Mouse (Mus musculus): ENCODE data around the gene B4galnt1. TPM values are rescaled to one million over a fixed set of nuclear protein-coding genes. Genes with fewer than 3 reads are reported as not detected.
"Not testable (repeated sequence)": the region's sequence is repeated elsewhere in the genome, so short reads cannot be mapped to it uniquely, and the experiment has no call there.

B4galnt1 gene
- polyA plus RNA-seq, 1 experiment from 2014 or later, result 21.6 TPM

DNA sequence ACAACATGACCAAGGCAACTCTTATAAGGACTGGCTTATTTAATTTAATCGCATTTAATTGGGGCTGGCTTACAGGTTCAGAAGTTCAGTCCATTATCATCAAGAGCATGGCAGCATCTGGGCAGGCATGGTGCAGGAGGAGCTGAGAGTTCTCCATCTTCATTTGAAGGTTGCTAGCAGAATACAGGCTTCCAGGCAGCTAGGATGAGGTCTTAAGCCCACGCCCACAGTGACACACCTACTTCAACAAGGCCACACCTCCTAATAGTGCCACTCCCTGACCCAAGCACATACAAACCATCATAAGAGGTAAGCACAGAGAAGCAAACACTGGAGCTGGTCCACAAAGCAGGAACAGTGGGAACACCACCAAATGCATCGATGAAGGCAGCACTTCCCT is 13.8 kb upstream of the B4galnt1 start:
- H3K9me3 ChIP-seq (ENCODE audit: control insufficient read depth, low read length); H3K9ac ChIP-seq (ENCODE audit: low read depth, low read length); H3K4me2 ChIP-seq; ATAC-seq (replicated peaks; ENCODE audit: low FRiP score); DNase-seq (ENCODE audit: low spot score); H3K36me3 ChIP-seq (ENCODE audit: control insufficient read depth, insufficient read depth, low read length); H3K27me3 ChIP-seq (replicated peaks; ENCODE audit: control insufficient read depth, insufficient read depth, low read length); H3K4me1 ChIP-seq (replicated peaks; ENCODE audit: control insufficient read depth, insufficient read depth, low read length); H3K4me3 ChIP-seq (ENCODE audit: low read depth, low read length); H3K27ac ChIP-seq (ENCODE audit: low read depth, low read length): not testable (repeated sequence)
- WGBS, result 79% methylated on average over 3 of the region's 3 CpGs

DNA sequence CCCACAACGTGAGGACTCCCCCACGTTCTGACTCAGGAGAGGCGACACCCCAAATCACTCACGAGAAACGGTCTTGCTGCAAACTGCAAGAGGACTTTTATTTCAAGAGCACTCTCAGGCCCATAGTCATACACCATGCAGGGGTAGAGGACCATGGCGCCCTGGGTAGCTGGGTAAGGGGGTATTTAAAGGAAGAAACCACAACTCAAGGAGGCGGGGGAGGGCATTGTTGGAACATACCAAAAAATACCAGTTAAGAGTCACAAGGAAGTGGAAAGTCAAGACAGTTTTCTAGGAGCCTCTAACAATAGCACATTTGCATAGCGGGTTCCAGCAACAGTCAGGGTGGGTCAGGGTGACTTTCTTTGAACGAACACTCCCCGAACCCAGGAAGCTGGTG is 12.5 kb upstream of the B4galnt1 start:
- H3K27me3 ChIP-seq (replicated peaks; ENCODE audit: control insufficient read depth, insufficient read depth, low read length); DNase-seq (ENCODE audit: low spot score); H3K4me1 ChIP-seq (replicated peaks; ENCODE audit: control insufficient read depth, insufficient read depth, low read length); H3K27ac ChIP-seq (ENCODE audit: low read depth, low read length); H3K4me2 ChIP-seq; H3K4me3 ChIP-seq (ENCODE audit: low read depth, low read length); H3K36me3 ChIP-seq (ENCODE audit: control insufficient read depth, insufficient read depth, low read length); ATAC-seq (replicated peaks; ENCODE audit: low FRiP score); H3K9ac ChIP-seq (ENCODE audit: low read depth, low read length); H3K9me3 ChIP-seq (ENCODE audit: control insufficient read depth, low read length): not testable (repeated sequence)
- WGBS, result 84% methylated on average over 10 of the region's 10 CpGs

DNA sequence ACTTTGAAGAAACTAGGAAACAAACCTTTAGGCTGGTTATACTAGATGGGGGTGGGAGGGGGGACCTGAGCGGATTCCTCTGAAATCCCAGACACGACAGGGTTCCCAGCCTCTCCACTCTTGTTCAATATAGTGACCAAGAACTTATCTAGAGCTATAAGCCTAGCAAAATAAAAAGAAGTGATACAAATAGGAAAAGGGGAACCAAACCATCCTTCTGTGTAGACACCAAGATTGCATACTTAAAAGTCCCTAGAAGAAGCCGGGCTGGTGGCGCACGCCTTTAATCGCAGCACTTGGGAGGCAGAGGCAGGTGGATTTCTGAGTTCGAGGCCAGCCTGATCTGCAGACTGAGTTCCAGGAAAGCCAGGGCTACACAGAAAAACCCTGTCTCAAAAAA is 11.7 kb upstream of the B4galnt1 start:
- H3K4me3 ChIP-seq (ENCODE audit: low read depth, low read length), result no peak overlapping the region
- H3K27me3 ChIP-seq (replicated peaks; ENCODE audit: control insufficient read depth, insufficient read depth, low read length), result no peaks in the 10 kb centered on the region
- H3K4me1 ChIP-seq (replicated peaks; ENCODE audit: control insufficient read depth, insufficient read depth, low read length), result no peaks in the 10 kb centered on the region
- no peak overlapping the region for H3K4me2 ChIP-seq
- no peak overlapping the region for H3K27ac ChIP-seq (ENCODE audit: low read depth, low read length)
- 87% methylated on average over 7 of the region's 7 CpGs for WGBS
- no peak for ATAC-seq (replicated peaks; ENCODE audit: low FRiP score)
- no peak overlapping the region for H3K9ac ChIP-seq (ENCODE audit: low read depth, low read length)
- no peaks in the 10 kb centered on the region for H3K36me3 ChIP-seq (ENCODE audit: control insufficient read depth, insufficient read depth, low read length)
- no peaks in the 10 kb centered on the region for H3K9me3 ChIP-seq (ENCODE audit: control insufficient read depth, low read length)
- DNase-seq (ENCODE audit: low spot score), result no peak

DNA sequence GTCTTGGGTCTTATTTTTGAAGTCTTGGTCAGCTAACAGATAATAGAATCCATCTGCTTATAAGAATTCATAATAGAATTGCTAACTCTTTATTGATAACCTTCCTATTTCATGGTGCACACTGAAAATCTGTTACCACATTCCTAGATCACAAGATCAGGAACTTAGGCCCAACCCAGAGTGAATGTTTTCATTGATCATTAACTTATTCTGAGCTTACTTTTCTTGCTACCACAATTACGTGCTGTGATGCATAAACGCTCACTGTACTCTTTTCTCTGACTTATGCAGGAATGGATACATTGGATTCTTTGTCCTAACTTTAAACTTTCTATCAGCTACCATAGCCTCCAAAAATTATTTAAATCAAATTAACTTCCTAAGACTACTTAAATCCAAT is 10.8 kb upstream of the B4galnt1 start:
- H3K27me3 ChIP-seq (replicated peaks; ENCODE audit: control insufficient read depth, insufficient read depth, low read length), result no peaks in the 10 kb centered on the region
- ATAC-seq (replicated peaks; ENCODE audit: low FRiP score) (no peak), DNase-seq (ENCODE audit: low spot score) (no peak)
- H3K36me3 ChIP-seq (ENCODE audit: control insufficient read depth, insufficient read depth, low read length), result no peaks in the 10 kb centered on the region
- no peak overlapping the region for H3K27ac ChIP-seq (ENCODE audit: low read depth, low read length)
- no peak overlapping the region for H3K4me2 ChIP-seq
- no peaks in the 10 kb centered on the region for H3K9me3 ChIP-seq (ENCODE audit: control insufficient read depth, low read length)
- no peak overlapping the region for H3K4me3 ChIP-seq (ENCODE audit: low read depth, low read length)
- 89% methylated on average over 2 of the region's 2 CpGs for WGBS
- H3K9ac ChIP-seq (ENCODE audit: low read depth, low read length), result no peak overlapping the region
- H3K4me1 ChIP-seq (replicated peaks; ENCODE audit: control insufficient read depth, insufficient read depth, low read length), result no peaks in the 10 kb centered on the region

DNA sequence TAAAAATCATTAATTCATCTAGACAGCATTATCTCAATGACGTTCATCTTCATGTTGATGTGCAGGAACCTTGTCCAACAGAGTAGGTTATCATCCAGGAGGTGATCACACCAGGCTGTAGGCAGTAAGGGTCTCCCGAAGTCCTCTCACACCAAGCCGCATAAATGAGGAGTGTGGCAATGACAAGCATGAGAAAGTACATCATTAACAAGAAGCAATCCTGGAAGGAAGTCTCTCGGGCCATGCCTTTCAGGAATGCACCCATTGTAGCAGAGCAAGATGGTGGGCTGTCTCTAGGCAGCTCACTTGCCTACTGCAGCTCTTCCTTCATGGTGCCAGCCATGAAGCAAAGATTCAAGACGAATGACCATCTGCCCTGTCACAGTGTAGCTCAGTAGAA is 10.4 kb upstream of the B4galnt1 start:
- no peaks in the 10 kb centered on the region for H3K9me3 ChIP-seq (ENCODE audit: control insufficient read depth, low read length)
- H3K9ac ChIP-seq (ENCODE audit: low read depth, low read length), result no peak overlapping the region
- H3K4me2 ChIP-seq, result no peak overlapping the region
- no peak for ATAC-seq (replicated peaks; ENCODE audit: low FRiP score)
- H3K27ac ChIP-seq (ENCODE audit: low read depth, low read length), result no peak overlapping the region
- WGBS, result 80% methylated on average over 5 of the region's 5 CpGs
- no peaks in the 10 kb centered on the region for H3K4me1 ChIP-seq (replicated peaks; ENCODE audit: control insufficient read depth, insufficient read depth, low read length)
- DNase-seq (ENCODE audit: low spot score), result no peak
- H3K4me3 ChIP-seq (ENCODE audit: low read depth, low read length), result no peak overlapping the region
- no peaks in the 10 kb centered on the region for H3K36me3 ChIP-seq (ENCODE audit: control insufficient read depth, insufficient read depth, low read length)
- H3K27me3 ChIP-seq (replicated peaks; ENCODE audit: control insufficient read depth, insufficient read depth, low read length), result no peaks in the 10 kb centered on the region

DNA sequence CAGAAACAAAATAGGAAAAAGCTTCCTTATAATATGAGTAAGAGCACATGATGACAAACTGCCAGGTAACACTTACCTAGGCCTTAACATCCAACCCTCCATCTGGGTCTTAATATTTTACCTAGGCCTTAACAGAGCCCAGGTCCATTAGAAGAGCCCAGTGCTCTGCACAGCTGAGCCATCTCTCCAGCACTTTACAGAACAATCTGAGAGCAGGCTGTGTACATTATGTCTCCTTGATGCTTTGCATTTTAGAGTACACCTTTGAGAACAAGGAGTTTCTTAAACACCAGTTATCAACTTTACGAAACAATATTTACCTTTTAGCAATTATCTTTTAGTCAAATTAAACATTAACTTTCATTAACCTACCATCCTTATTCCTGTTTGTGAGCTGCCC is 8.9 kb upstream of the B4galnt1 start:
- Histone ChIP-seq H3K27me3 (replicated peaks; ENCODE audit: control insufficient read depth, insufficient read depth, low read length) (no peaks in the 10 kb centered on the region), H3K27ac (ENCODE audit: low read depth, low read length) (no peak overlapping the region), H3K4me3 (ENCODE audit: low read depth, low read length) (no peak overlapping the region), H3K9me3 (ENCODE audit: control insufficient read depth, low read length) (no peaks in the 10 kb centered on the region), H3K9ac (ENCODE audit: low read depth, low read length) (no peak overlapping the region), H3K4me1 (replicated peaks; ENCODE audit: control insufficient read depth, insufficient read depth, low read length) (no peaks in the 10 kb centered on the region), H3K36me3 (ENCODE audit: control insufficient read depth, insufficient read depth, low read length) (no peaks in the 10 kb centered on the region), H3K4me2 (no peak overlapping the region)
- ATAC-seq (replicated peaks; ENCODE audit: low FRiP score) (no peak), DNase-seq (ENCODE audit: low spot score) (no peak)
- WGBS, result 74% methylated on average over 1 of the region's 1 CpGs

DNA sequence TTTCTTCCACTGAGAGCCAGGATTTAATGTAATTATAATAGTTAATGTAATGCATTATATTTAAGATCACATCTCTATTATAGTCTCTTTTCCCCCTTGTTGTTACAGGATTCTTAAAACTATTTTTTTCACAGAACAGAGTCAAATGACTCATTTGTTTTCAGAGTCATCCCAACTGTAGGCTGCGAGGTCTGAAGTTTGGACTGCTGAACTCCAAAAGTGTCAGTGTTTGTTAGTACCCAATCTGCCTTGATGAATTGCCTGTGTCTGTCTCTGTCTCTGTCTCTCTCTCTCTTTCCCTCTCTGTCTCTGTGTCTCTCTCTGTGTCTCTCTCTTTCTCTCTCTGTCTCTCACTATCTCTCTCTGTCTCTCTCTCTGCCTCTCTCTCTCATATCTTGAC is 8.5 kb upstream of the B4galnt1 start:
- Histone ChIP-seq H3K4me3 (ENCODE audit: low read depth, low read length) (no peak overlapping the region), H3K9me3 (ENCODE audit: control insufficient read depth, low read length) (no peaks in the 10 kb centered on the region), H3K9ac (ENCODE audit: low read depth, low read length) (no peak overlapping the region), H3K27ac (ENCODE audit: low read depth, low read length) (no peak overlapping the region), H3K27me3 (replicated peaks; ENCODE audit: control insufficient read depth, insufficient read depth, low read length) (no peaks in the 10 kb centered on the region), H3K4me2 (no peak overlapping the region), H3K36me3 (ENCODE audit: control insufficient read depth, insufficient read depth, low read length) (no peaks in the 10 kb centered on the region), H3K4me1 (replicated peaks; ENCODE audit: control insufficient read depth, insufficient read depth, low read length) (no peaks in the 10 kb centered on the region)
- ATAC-seq (replicated peaks; ENCODE audit: low FRiP score) (no peak), DNase-seq (ENCODE audit: low spot score) (no peak)
- 65% methylated on average over 1 of the region's 1 CpGs for WGBS

DNA sequence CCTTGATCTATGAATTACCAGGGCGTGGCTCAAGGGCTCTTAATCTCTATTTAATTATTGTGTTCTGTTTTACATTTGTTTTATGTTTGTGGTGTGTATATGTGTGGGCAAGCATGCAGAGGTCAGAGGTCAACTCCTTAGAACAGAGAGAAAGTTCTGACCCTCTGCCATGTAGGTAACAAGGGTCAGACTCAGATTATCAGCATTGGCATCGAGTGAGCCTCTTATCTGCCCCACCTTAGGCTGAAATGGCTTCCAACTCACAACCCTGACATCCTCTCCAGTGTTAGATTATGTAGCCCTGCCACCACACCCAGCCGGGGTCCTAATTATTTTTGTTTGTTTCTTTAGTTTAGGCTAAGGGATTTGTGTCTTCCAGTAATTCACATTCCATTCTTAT is 6.6 kb upstream of the B4galnt1 start:
- H3K4me3 ChIP-seq (ENCODE audit: low read depth, low read length), result no peak overlapping the region
- H3K9me3 ChIP-seq (ENCODE audit: control insufficient read depth, low read length), result no peaks in the 10 kb centered on the region
- H3K4me2 ChIP-seq, result no peak overlapping the region
- H3K4me1 ChIP-seq (replicated peaks; ENCODE audit: control insufficient read depth, insufficient read depth, low read length), result no peaks in the 10 kb centered on the region
- DNase-seq (ENCODE audit: low spot score), result no peak
- 54% methylated on average over 3 of the region's 3 CpGs for WGBS
- H3K9ac ChIP-seq (ENCODE audit: low read depth, low read length), result no peak overlapping the region
- H3K27me3 ChIP-seq (replicated peaks; ENCODE audit: control insufficient read depth, insufficient read depth, low read length), result no peaks in the 10 kb centered on the region
- ATAC-seq (replicated peaks; ENCODE audit: low FRiP score), result no peak
- no peaks in the 10 kb centered on the region for H3K36me3 ChIP-seq (ENCODE audit: control insufficient read depth, insufficient read depth, low read length)
- no peak overlapping the region for H3K27ac ChIP-seq (ENCODE audit: low read depth, low read length)

DNA sequence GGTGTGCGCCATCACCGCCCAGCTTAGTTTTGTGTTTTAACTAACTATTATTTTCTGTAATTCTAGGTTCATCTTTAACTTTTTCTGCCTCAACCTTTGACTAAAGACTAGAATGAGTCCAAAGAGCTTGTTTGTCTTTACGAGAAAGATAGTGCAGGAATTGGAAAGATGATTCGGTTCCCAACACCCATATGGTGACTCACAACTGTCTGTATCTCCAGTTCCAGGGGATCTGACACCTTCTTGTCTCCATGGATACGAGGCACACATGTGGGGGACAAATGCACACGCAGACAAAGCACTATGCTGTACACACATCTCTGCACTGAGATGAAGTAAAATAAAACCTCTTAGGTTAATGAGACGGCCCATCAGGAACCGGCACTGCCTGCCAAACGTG is 4.9 kb upstream of the B4galnt1 start:
- Histone ChIP-seq H3K27me3 (replicated peaks; ENCODE audit: control insufficient read depth, insufficient read depth, low read length) (no peaks in the 10 kb centered on the region), H3K4me3 (ENCODE audit: low read depth, low read length) (no peak overlapping the region), H3K9ac (ENCODE audit: low read depth, low read length) (no peak overlapping the region), H3K4me1 (replicated peaks; ENCODE audit: control insufficient read depth, insufficient read depth, low read length) (no peaks in the 10 kb centered on the region), H3K27ac (ENCODE audit: low read depth, low read length) (no peak overlapping the region), H3K36me3 (ENCODE audit: control insufficient read depth, insufficient read depth, low read length) (no peaks in the 10 kb centered on the region), H3K9me3 (ENCODE audit: control insufficient read depth, low read length) (no peaks in the 10 kb centered on the region), H3K4me2 (no peak overlapping the region)
- DNase-seq (ENCODE audit: low spot score) (no peak), ATAC-seq (replicated peaks; ENCODE audit: low FRiP score) (no peak)
- WGBS, result 83% methylated on average over 9 of the region's 9 CpGs
